Mouse (Mus musculus): ENCODE data around the gene Acoxl. TPM values are rescaled to one million over a fixed set of nuclear protein-coding genes. Genes with fewer than 3 reads are reported as not detected.

Acoxl gene
- polyA plus RNA-seq, 1 experiment from 2014 or later: 0.95 TPM

GRCm38 (mm10) chr2:128065576-128065975 lies 226.9 kb downstream of the Acoxl start:
- Histone ChIP-seq H3K9me3 (ENCODE audit: low read length) (no peaks in the 10 kb centered on the region), H3K9ac (replicated peaks; ENCODE audit: low read length) (no peak overlapping the region), H3K4me2 (replicated peaks; ENCODE audit: low read depth, low read length) (no peak overlapping the region), H3K27me3 (ENCODE audit: insufficient read depth, low read length) (no peaks in the 10 kb centered on the region), H3K27ac (ENCODE audit: low read length) (no peak overlapping the region), H3K4me1 (ENCODE audit: insufficient read depth, low read length) (no peaks in the 10 kb centered on the region), H3K4me3 (ENCODE audit: low read length) (no peak overlapping the region), H3K36me3 (ENCODE audit: insufficient read depth, low read length) (no peaks in the 10 kb centered on the region)
- no peak for ATAC-seq (ENCODE audit: low FRiP score, low TSS enrichment)
- 90% methylated on average over 2 of the region's 2 CpGs for WGBS

GRCm38 (mm10) chr2:128067162-128067561 lies 228.5 kb downstream of the Acoxl start:
- no peak for ATAC-seq (ENCODE audit: low FRiP score, low TSS enrichment)
- Histone ChIP-seq H3K9ac (replicated peaks; ENCODE audit: low read length) (no peak overlapping the region), H3K36me3 (ENCODE audit: insufficient read depth, low read length) (no peaks in the 10 kb centered on the region), H3K9me3 (ENCODE audit: low read length) (no peaks in the 10 kb centered on the region), H3K4me3 (ENCODE audit: low read length) (no peak overlapping the region), H3K27ac (ENCODE audit: low read length) (no peak overlapping the region), H3K4me1 (ENCODE audit: insufficient read depth, low read length) (no peaks in the 10 kb centered on the region), H3K4me2 (replicated peaks; ENCODE audit: low read depth, low read length) (no peak overlapping the region), H3K27me3 (ENCODE audit: insufficient read depth, low read length) (no peaks in the 10 kb centered on the region)
- WGBS: 54% methylated on average over 3 of the region's 3 CpGs

DNA sequence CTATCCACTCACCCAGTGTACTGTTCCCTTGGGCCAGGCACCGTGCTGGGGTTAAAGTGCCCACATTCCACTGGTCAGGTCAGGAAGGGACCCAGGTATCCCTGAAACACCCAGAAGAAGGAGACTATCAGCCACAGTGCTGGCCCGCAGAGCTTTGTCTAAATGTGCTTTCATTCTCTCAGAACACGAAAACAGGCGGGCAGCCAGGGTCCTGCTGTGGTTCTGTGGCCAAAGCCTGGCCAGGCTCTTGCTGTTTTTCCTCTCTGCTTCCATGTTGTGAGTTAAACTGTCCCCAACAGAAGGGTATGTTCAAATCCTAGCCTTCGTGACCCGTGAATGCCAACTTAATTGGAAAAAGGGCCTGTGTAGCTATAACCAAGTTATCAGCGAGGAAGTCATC lies 228.9 kb downstream of the Acoxl start:
- no peak overlapping the region for H3K4me3 ChIP-seq (ENCODE audit: low read length)
- H3K4me2 ChIP-seq (replicated peaks; ENCODE audit: low read depth, low read length): no peak overlapping the region
- no peaks in the 10 kb centered on the region for H3K9me3 ChIP-seq (ENCODE audit: low read length)
- no peak overlapping the region for H3K9ac ChIP-seq (replicated peaks; ENCODE audit: low read length)
- H3K27ac ChIP-seq (ENCODE audit: low read length): no peak overlapping the region
- H3K36me3 ChIP-seq (ENCODE audit: insufficient read depth, low read length): no peaks in the 10 kb centered on the region
- ATAC-seq (ENCODE audit: low FRiP score, low TSS enrichment): no peak
- H3K27me3 ChIP-seq (ENCODE audit: insufficient read depth, low read length): no peaks in the 10 kb centered on the region
- no peaks in the 10 kb centered on the region for H3K4me1 ChIP-seq (ENCODE audit: insufficient read depth, low read length)
- 91% methylated on average over 7 of the region's 7 CpGs for WGBS

GRCm38 (mm10) chr2:128068176-128068575 lies 229.5 kb downstream of the Acoxl start:
- no peaks in the 10 kb centered on the region for H3K36me3 ChIP-seq (ENCODE audit: insufficient read depth, low read length)
- no peaks in the 10 kb centered on the region for H3K9me3 ChIP-seq (ENCODE audit: low read length)
- H3K4me2 ChIP-seq (replicated peaks; ENCODE audit: low read depth, low read length): no peak overlapping the region
- 87% methylated on average over 3 of the region's 4 CpGs for WGBS
- H3K4me1 ChIP-seq (ENCODE audit: insufficient read depth, low read length): no peaks in the 10 kb centered on the region
- H3K27ac ChIP-seq (ENCODE audit: low read length): no peak overlapping the region
- H3K27me3 ChIP-seq (ENCODE audit: insufficient read depth, low read length): no peaks in the 10 kb centered on the region
- H3K4me3 ChIP-seq (ENCODE audit: low read length): no peak overlapping the region
- no peak for ATAC-seq (ENCODE audit: low FRiP score, low TSS enrichment)
- H3K9ac ChIP-seq (replicated peaks; ENCODE audit: low read length): no peak overlapping the region

DNA sequence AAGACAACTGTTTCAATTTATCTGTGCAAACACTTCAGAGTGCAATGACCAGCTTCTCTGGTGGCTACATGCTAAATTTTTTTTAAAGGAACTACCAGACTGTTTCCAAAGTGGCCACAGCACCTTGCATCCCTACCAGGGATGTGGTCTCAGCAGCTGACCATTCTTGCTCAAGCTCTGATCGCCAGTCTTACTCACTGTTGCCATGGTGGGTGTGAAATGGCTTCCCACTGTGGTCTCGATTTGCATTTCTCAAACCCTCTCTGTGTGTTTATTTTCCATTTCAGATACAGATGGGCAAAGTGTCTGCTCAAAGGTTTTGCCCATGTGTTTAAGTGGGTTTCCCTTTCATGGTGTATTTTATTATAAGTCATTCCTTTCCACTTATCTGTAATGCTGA lies 230.3 kb downstream of the Acoxl start:
- Histone ChIP-seq H3K4me3 (ENCODE audit: low read length) (no peak overlapping the region), H3K4me2 (replicated peaks; ENCODE audit: low read depth, low read length) (no peak overlapping the region), H3K27ac (ENCODE audit: low read length) (no peak overlapping the region), H3K27me3 (ENCODE audit: insufficient read depth, low read length) (no peaks in the 10 kb centered on the region), H3K36me3 (ENCODE audit: insufficient read depth, low read length) (no peaks in the 10 kb centered on the region), H3K9me3 (ENCODE audit: low read length) (no peaks in the 10 kb centered on the region), H3K9ac (replicated peaks; ENCODE audit: low read length) (no peak overlapping the region), H3K4me1 (ENCODE audit: insufficient read depth, low read length) (no peaks in the 10 kb centered on the region)
- 74% methylated on average over 2 of the region's 2 CpGs for WGBS
- ATAC-seq (ENCODE audit: low FRiP score, low TSS enrichment): no peak

- Histone ChIP-seq H3K4me2 (replicated peaks; ENCODE audit: low read depth, low read length) (no peak overlapping the region), H3K36me3 (ENCODE audit: insufficient read depth, low read length) (no peaks in the 10 kb centered on the region), H3K27ac (ENCODE audit: low read length) (no peak overlapping the region), H3K9me3 (ENCODE audit: low read length) (no peaks in the 10 kb centered on the region), H3K4me3 (ENCODE audit: low read length) (no peak overlapping the region), H3K4me1 (ENCODE audit: insufficient read depth, low read length) (no peaks in the 10 kb centered on the region), H3K27me3 (ENCODE audit: insufficient read depth, low read length) (no peaks in the 10 kb centered on the region), H3K9ac (replicated peaks; ENCODE audit: low read length) (no peak overlapping the region)
- 78% methylated on average over 7 of the region's 7 CpGs for WGBS
- no peak for ATAC-seq (ENCODE audit: low FRiP score, low TSS enrichment)
Observed at GRCm38 (mm10) chr2:128071791-128072190, 233.1 kb downstream of the Acoxl start.

GRCm38 (mm10) chr2:128072944-128073343 lies 234.3 kb downstream of the Acoxl start:
- ATAC-seq (ENCODE audit: low FRiP score, low TSS enrichment): no peak
- Histone ChIP-seq H3K4me1 (ENCODE audit: insufficient read depth, low read length) (no peaks in the 10 kb centered on the region), H3K27ac (ENCODE audit: low read length) (no peak overlapping the region), H3K4me2 (replicated peaks; ENCODE audit: low read depth, low read length) (no peak overlapping the region), H3K4me3 (ENCODE audit: low read length) (no peak overlapping the region), H3K27me3 (ENCODE audit: insufficient read depth, low read length) (no peaks in the 10 kb centered on the region), H3K9ac (replicated peaks; ENCODE audit: low read length) (no peak overlapping the region), H3K9me3 (ENCODE audit: low read length) (no peaks in the 10 kb centered on the region), H3K36me3 (ENCODE audit: insufficient read depth, low read length) (no peaks in the 10 kb centered on the region)
- WGBS: 81% methylated on average over 5 of the region's 5 CpGs

- Histone ChIP-seq H3K27me3 (ENCODE audit: insufficient read depth, low read length) (no peaks in the 10 kb centered on the region), H3K27ac (ENCODE audit: low read length) (no peak overlapping the region), H3K4me2 (replicated peaks; ENCODE audit: low read depth, low read length) (no peak overlapping the region), H3K4me3 (ENCODE audit: low read length) (no peak overlapping the region), H3K36me3 (ENCODE audit: insufficient read depth, low read length) (no peaks in the 10 kb centered on the region), H3K4me1 (ENCODE audit: insufficient read depth, low read length) (no peaks in the 10 kb centered on the region), H3K9ac (replicated peaks; ENCODE audit: low read length) (no peak overlapping the region), H3K9me3 (ENCODE audit: low read length) (no peaks in the 10 kb centered on the region)
- WGBS: 92% methylated on average over 2 of the region's 2 CpGs
- ATAC-seq (ENCODE audit: low FRiP score, low TSS enrichment): no peak
Observed at GRCm38 (mm10) chr2:128073603-128074002, 234.9 kb downstream of the Acoxl start.

DNA sequence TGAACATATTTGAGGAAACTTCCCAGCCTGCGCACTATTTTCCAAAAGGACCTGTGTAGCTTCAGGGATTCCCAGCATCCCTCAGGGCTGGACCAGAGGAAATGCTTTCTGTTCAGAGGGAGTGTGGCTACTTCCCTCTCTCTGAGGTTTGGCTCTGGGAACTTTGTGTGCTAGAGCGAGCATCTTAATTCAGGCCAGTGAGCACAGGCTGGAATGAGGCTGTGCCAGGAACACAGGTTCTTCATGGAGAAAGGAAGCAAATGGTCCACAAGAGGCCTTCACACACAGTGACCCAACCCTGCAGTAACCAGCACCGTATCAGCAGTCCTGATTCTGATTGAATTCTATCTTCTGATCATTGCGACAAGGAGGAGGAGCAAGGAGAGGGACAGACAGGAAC lies 238.3 kb downstream of the Acoxl start:
- Histone ChIP-seq H3K27me3 (ENCODE audit: insufficient read depth, low read length) (peaks cover 4% of the 10 kb centered on the region; the same call in 1 of the 2 replicates), H3K4me3 (ENCODE audit: low read length) (no peak overlapping the region), H3K9ac (replicated peaks; ENCODE audit: low read length) (no peak overlapping the region), H3K36me3 (ENCODE audit: insufficient read depth, low read length) (no peaks in the 10 kb centered on the region), H3K4me1 (ENCODE audit: insufficient read depth, low read length) (no peaks in the 10 kb centered on the region), H3K9me3 (ENCODE audit: low read length) (no peaks in the 10 kb centered on the region), H3K27ac (ENCODE audit: low read length) (no peak overlapping the region), H3K4me2 (replicated peaks; ENCODE audit: low read depth, low read length) (no peak overlapping the region)
- 81% methylated on average over 4 of the region's 4 CpGs for WGBS
- ATAC-seq (ENCODE audit: low FRiP score, low TSS enrichment): no peak

GRCm38 (mm10) chr2:128078859-128079258 lies 240.2 kb downstream of the Acoxl start:
- H3K27ac ChIP-seq (ENCODE audit: low read length): no peak overlapping the region
- no peaks in the 10 kb centered on the region for H3K36me3 ChIP-seq (ENCODE audit: insufficient read depth, low read length)
- peaks cover 3% of the 10 kb centered on the region; the same call in 1 of the 2 replicates for H3K4me1 ChIP-seq (ENCODE audit: insufficient read depth, low read length)
- H3K9me3 ChIP-seq (ENCODE audit: low read length): no peaks in the 10 kb centered on the region
- no peak overlapping the region for H3K9ac ChIP-seq (replicated peaks; ENCODE audit: low read length)
- H3K4me2 ChIP-seq (replicated peaks; ENCODE audit: low read depth, low read length): no peak overlapping the region
- peak; percentile 75; the same call in 1 of the 2 replicates for ATAC-seq (ENCODE audit: low FRiP score, low TSS enrichment)
- H3K27me3 ChIP-seq (ENCODE audit: insufficient read depth, low read length): peaks cover 4% of the 10 kb centered on the region; the same call in 1 of the 2 replicates
- 31% methylated on average over 5 of the region's 5 CpGs for WGBS
- H3K4me3 ChIP-seq (ENCODE audit: low read length): no peak overlapping the region
